Mouse (Mus musculus): ENCODE data around the gene Vmn1r212. TPM values are rescaled to one million over a fixed set of nuclear protein-coding genes. Genes with fewer than 3 reads are reported as not detected.
"Not testable (repeated sequence)": the region's sequence is repeated elsewhere in the genome, so short reads cannot be mapped to it uniquely, and the experiment has no call there.

The Vmn1r212 gene
- polyA plus RNA-seq (2015; fragmentation: Nextera tagmentation; extraction: Ambion mirVana), result not detected in 2 replicates

DNA sequence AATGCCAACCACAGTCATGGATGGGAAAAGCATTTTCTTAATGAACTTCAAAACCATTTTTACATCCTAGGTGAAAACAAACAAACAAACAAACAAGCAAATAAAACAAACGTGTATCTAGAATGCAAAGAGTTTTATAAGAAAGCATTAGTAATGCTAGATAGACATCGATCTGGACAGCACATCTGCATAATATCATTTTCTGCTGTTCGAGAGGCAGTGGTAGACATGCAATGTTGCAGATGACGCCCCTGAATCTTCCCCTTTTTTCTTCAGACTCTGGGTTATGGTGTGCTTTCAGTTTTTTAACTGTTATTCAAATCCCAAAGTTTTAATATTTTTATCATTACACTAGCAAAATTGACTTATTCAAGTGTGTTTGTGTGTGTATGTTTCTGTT lies at the start of gene Vmn1r212:
Gene Vmn1r212, minus strand, starts transcription at position 101 of the 400 bp plus-strand sequence.
- Histone ChIP-seq H3K4me3 (replicated peaks) (no peak within 1 kb of the TSS), H3K4me2 (no peak within 1 kb of the TSS), H3K27me3 (replicated peaks) (no peaks in the 10 kb centered on the region), H3K9me3 (replicated peaks) (no peaks in the 10 kb centered on the region), H3K36me3 (no peaks in the 10 kb centered on the region), H3K27ac (replicated peaks) (no peak within 1 kb of the TSS), H3K9ac (replicated peaks) (no peak within 1 kb of the TSS), H3K4me1 (no peaks in the 10 kb centered on the region)
- no peak for ATAC-seq (ENCODE audit: low FRiP score)
- 86% methylated on average over 4 of the region's 4 CpGs for WGBS

DNA sequence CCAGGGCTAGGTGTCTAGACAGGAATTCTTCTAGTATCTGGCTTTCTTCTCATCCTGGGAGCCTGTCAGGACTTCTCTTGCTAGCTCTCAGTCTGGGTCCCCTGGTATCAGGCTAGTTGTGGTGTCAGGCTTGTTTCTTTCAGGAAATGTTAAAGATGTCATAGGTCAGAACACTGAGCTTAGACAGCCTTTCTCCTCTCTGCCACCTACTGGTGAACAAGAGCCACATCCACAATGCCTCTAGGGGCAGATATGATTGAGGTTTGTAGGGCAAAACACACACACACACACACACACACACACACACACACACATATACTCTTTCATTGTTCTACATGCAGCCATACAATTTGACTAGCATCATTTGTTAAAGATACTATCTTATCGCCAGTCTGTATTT lies 4.7 kb downstream of the Vmn1r212 start:
- Histone ChIP-seq H3K4me2 (no peak overlapping the region), H3K4me3 (replicated peaks) (no peak overlapping the region), H3K9ac (replicated peaks) (no peak overlapping the region), H3K36me3 (no peaks in the 10 kb centered on the region), H3K9me3 (replicated peaks) (no peaks in the 10 kb centered on the region), H3K4me1 (no peaks in the 10 kb centered on the region), H3K27me3 (replicated peaks) (no peaks in the 10 kb centered on the region), H3K27ac (replicated peaks) (no peak overlapping the region)
- ATAC-seq (ENCODE audit: low FRiP score), result no peak
- WGBS, result 92% methylated on average over 1 of the region's 1 CpGs

DNA sequence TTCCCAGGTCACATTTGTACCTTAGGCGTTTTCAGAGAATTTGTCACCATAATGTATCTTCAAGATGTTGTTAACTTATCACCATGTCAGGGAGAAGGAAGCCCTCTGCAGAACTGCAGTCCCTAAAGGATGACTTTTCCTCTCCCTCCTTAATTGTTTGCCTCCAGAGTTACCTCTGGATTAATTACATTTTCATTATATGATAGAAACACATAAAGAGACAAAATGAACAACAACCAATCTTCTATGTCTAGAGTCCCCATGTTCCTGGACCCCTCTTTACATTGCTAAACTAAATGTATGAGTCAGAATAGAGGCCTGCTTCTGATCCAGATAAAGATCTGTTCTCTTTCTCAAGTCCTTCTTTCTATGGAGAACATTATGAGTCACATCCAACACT lies 26.5 kb downstream of the Vmn1r212 start, which contains the start of gene Vmn1r211:
Gene Vmn1r211, minus strand, starts transcription at position 101 of the 400 bp plus-strand sequence.
- no peak within 1 kb of the TSS for H3K27ac ChIP-seq (replicated peaks)
- WGBS, result 73% methylated on average over 1 of the region's 1 CpGs
- no peaks in the 10 kb centered on the region for H3K4me1 ChIP-seq

DNA sequence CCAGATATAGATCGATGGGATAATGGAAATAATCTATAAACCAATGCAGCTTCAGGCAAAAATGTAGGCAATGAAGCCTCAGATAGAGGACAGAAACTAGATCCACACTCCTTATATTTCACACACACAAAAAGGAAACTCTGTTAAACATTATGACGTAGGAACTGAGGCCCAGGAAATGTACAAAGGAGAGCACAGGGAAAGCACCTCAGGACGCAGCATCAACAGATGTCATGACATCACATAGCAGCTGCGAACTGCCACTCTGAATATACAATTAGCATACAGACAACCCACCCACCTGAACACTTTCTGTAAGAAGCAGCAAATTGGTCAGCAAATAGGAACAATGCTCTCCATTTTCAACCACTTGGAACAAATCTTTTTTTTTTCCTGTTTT lies 29.2 kb downstream of the Vmn1r212 start:
- 86% methylated on average over 4 of the region's 4 CpGs for WGBS
- H3K9ac ChIP-seq (replicated peaks), result no peak overlapping the region

More for the DNA sequence above, 26.5 kb downstream of the Vmn1r212 start, which contains the start of gene Vmn1r211:
- H3K27me3 ChIP-seq (replicated peaks), result no peaks in the 10 kb centered on the region
- H3K36me3 ChIP-seq, result no peaks in the 10 kb centered on the region
- no peak within 1 kb of the TSS for H3K4me3 ChIP-seq (replicated peaks)
- H3K9ac ChIP-seq (replicated peaks), result no peak within 1 kb of the TSS
- no peaks in the 10 kb centered on the region for H3K9me3 ChIP-seq (replicated peaks)
- no peak for ATAC-seq (ENCODE audit: low FRiP score)
- no peak within 1 kb of the TSS for H3K4me2 ChIP-seq

DNA sequence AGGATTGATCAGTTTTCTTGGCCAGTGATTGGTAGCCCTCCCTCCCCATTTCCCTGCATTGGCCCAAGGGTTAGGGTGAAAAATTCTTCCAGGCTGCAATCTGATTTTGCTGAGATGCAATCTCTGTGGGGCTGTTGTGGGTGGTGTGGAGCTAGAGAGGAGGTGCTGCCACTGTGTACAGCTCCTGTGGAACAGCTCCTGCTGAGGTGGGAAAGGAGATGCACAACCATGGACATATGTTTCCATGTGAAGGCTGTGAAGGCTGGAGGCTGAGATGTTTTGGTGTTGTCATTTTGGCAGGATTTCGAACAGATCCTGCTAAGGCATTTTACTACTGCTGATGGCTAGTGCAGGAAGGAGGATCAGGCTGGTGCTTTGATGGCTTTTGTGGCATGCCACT lies 37.2 kb downstream of the Vmn1r212 start:
- Histone ChIP-seq H3K9me3 (replicated peaks) (no peaks in the 10 kb centered on the region), H3K27ac (replicated peaks) (no peak overlapping the region), H3K4me2 (no peak overlapping the region), H3K36me3 (no peaks in the 10 kb centered on the region), H3K9ac (replicated peaks) (no peak overlapping the region), H3K4me1 (no peaks in the 10 kb centered on the region), H3K4me3 (replicated peaks) (no peak overlapping the region), H3K27me3 (replicated peaks) (no peaks in the 10 kb centered on the region)
- ATAC-seq (ENCODE audit: low FRiP score), result no peak
- 87% methylated on average over 1 of the region's 1 CpGs for WGBS

More for the DNA sequence above, 29.2 kb downstream of the Vmn1r212 start:
- no peaks in the 10 kb centered on the region for H3K27me3 ChIP-seq (replicated peaks)
- H3K4me3 ChIP-seq (replicated peaks), result no peak overlapping the region
- no peaks in the 10 kb centered on the region for H3K36me3 ChIP-seq
- H3K9me3 ChIP-seq (replicated peaks), result no peaks in the 10 kb centered on the region
- H3K27ac ChIP-seq (replicated peaks), result no peak overlapping the region
- no peak overlapping the region for H3K4me2 ChIP-seq
- H3K4me1 ChIP-seq, result no peaks in the 10 kb centered on the region
- ATAC-seq (ENCODE audit: low FRiP score), result no peak

DNA sequence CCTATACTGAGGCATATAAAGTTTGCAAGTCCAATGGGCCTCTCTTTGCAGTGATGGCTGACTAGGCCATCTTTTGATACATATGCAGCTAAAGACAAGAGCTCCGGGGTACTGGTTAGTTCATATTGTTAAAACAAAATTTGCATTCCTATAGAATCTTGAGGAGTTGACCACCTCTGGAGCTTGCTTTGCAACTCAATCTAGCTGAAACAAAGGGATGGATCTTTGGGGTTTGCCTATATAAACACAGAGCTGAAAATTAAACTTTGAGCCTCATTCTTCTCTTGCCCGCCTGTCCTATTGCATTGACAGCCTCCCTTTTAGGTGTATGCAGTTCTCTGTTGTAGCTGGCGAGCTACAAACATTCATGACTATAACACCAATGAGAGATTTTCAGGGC lies 39.7 kb downstream of the Vmn1r212 start:
- not testable (repeated sequence) for H3K4me2 ChIP-seq; ATAC-seq (ENCODE audit: low FRiP score); H3K9ac ChIP-seq (replicated peaks); H3K27me3 ChIP-seq (replicated peaks); H3K4me3 ChIP-seq (replicated peaks); H3K36me3 ChIP-seq; H3K4me1 ChIP-seq; H3K9me3 ChIP-seq (replicated peaks); H3K27ac ChIP-seq (replicated peaks)
- WGBS, result 60% methylated on average over 3 of the region's 3 CpGs

Other genes starting within 250 kb of the Vmn1r212 start
- gene Vmn1r207-ps, start 154.6 kb downstream of the Vmn1r212 start, polyA plus RNA-seq (2015; fragmentation: Nextera tagmentation; extraction: Ambion mirVana), result not detected in 2 replicates
- gene Vmn1r208, start 106.8 kb downstream of the Vmn1r212 start, polyA plus RNA-seq (2015; fragmentation: Nextera tagmentation; extraction: Ambion mirVana), result not detected in 2 replicates
- gene Vmn1r209, start 74.5 kb downstream of the Vmn1r212 start, polyA plus RNA-seq (2015; fragmentation: Nextera tagmentation; extraction: Ambion mirVana), result not detected in 2 replicates
- gene Vmn1r210, start 52.9 kb downstream of the Vmn1r212 start, polyA plus RNA-seq (2015; fragmentation: Nextera tagmentation; extraction: Ambion mirVana), result not detected in 2 replicates
- not detected in 2 replicates for gene Vmn1r211, start 26.6 kb downstream of the Vmn1r212 start, polyA plus RNA-seq (2015; fragmentation: Nextera tagmentation; extraction: Ambion mirVana)
- not detected in 2 replicates for gene Vmn1r213, start 123.5 kb upstream of the Vmn1r212 start, polyA plus RNA-seq (2015; fragmentation: Nextera tagmentation; extraction: Ambion mirVana)
- not detected in 2 replicates for gene Vmn1r214, start 146.2 kb upstream of the Vmn1r212 start, polyA plus RNA-seq (2015; fragmentation: Nextera tagmentation; extraction: Ambion mirVana)
- gene Vmn1r215, start 183.8 kb upstream of the Vmn1r212 start, polyA plus RNA-seq (2015; fragmentation: Nextera tagmentation; extraction: Ambion mirVana), result not detected in 2 replicates
- not detected in 2 replicates for gene Vmn1r217, start 234.0 kb upstream of the Vmn1r212 start, polyA plus RNA-seq (2015; fragmentation: Nextera tagmentation; extraction: Ambion mirVana)
- not detected in 2 replicates for gene Vmn1r218, start 248.9 kb upstream of the Vmn1r212 start, polyA plus RNA-seq (2015; fragmentation: Nextera tagmentation; extraction: Ambion mirVana)

Measured in neural tube, embryonic 15.5 days (tissue).